Mouse (Mus musculus) kidney, adult 2 months (tissue): ENCODE data around the gene Gm9903. TPM values are rescaled to one million over a fixed set of nuclear protein-coding genes. Genes with fewer than 3 reads are reported as not detected.

Source experiments
- DNase-seq: peaks from one replicate; pipeline ENCODE4 v3.0.0; 2021
- H3K27ac ChIP-seq: fragments of 200-500 bp; 2 replicates; pipeline ENCODE4 v1.5.1; 2012; ENCODE audit warnings: low read depth, low read length, control low read depth, inconsistent platforms; ENCODE audit not compliant: insufficient read depth
- H3K27me3 ChIP-seq: fragments of 200-500 bp; replicated peaks from 2 replicates; pipeline ENCODE4 v1.6.1; 2012; ENCODE audit warnings: mild to moderate bottlenecking, moderate library complexity, low read length, inconsistent platforms; ENCODE audit not compliant: control insufficient read depth, insufficient read depth
- H3K36me3 ChIP-seq: fragments of 200-500 bp; 2 replicates; pipeline ENCODE4 v1.6.1; 2012; ENCODE audit warnings: mild to moderate bottlenecking, moderate library complexity, low read length, inconsistent platforms; ENCODE audit not compliant: control insufficient read depth, insufficient read depth
- H3K4me1 ChIP-seq: fragments of 200-500 bp; 2 replicates; pipeline ENCODE4 v1.6.1; 2011; ENCODE audit warnings: low read length; ENCODE audit not compliant: control insufficient read depth, insufficient read depth
- H3K4me3 ChIP-seq: fragments of 200-500 bp; 2 replicates; pipeline ENCODE4 v1.5.1; 2011; ENCODE audit warnings: mild to moderate bottlenecking, low read depth, low read length, control low read depth; ENCODE audit not compliant: insufficient read depth
- CTCF ChIP-seq: fragments of 200-500 bp; conservative IDR thresholded peaks from 2 replicates; pipeline ENCODE4 v1.5.1; 2011; ENCODE audit warnings: low read depth, mild to moderate bottlenecking, control low read depth, low read length, moderate library complexity, mixed read lengths; ENCODE audit not compliant: insufficient read depth, insufficient read length
- POLR2A ChIP-seq: fragments of 200-500 bp; IDR thresholded peaks from one replicate; pipeline ENCODE4 v1.6.1; 2011; ENCODE audit warnings: low read depth, low read length, control low read depth
- WGBS: fragments of 180-500 bp; shearing (Covaris S2); methylation state at CpG from one replicate; pipeline ENCODE4 v1.1.7; 2018; 5-methylcytosine and 5-hydroxymethylcytosine counted together
- polyA plus RNA-seq: library from polyadenylated mRNA; depleted of rRNA; stranded (reverse); fragments of >200 nt; gene quantifications from 2 replicates; pipeline ENCODE4 v1.2.3, GENCODE M21; 2012

The Gm9903 gene
- polyA plus RNA-seq, 1 experiment, result 0.77 TPM

DNA sequence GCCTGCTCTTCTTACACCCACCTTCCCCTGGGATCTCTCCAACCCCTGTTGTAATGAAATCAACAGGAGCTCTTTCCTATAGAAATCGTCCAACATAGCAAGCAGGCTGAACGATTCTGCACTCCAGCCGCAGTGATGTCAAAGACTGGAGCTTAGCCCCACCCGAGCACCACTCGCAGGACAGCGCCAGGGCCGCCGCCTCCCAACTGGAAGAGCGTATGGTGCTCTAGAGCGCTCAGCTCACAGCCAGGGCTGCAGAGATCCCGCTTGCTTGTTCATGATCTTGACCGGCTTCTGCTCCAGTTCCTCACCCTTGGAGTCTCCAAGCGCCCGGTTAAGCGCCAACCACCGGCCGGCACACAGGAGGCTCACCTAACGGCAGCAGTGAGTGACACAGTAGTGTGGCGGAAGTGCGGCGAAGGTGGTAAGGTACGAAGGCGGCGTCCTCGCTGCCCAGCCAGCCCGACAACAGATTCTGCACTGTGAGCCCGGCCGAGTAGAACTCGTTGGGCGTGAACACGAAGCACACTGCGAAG is 27.6 kb downstream of the Gm9903 start:
- H3K4me1 ChIP-seq, result peaks cover 12% of the 10 kb centered on the region; the same call in 1 of the 2 replicates
- no peak for TF ChIP-seq CTCF
- no peak for TF ChIP-seq POLR2A
- under 1% methylated on average over 32 of the region's 32 CpGs for WGBS
- no peaks in the 10 kb centered on the region for H3K36me3 ChIP-seq
- H3K4me3 ChIP-seq, result peak overlapping the region; percentile 96
- no peak for DNase-seq
- H3K27me3 ChIP-seq, result no peaks in the 10 kb centered on the region
- H3K27ac ChIP-seq, result peak overlapping the region; percentile 97

- TF ChIP-seq POLR2A (peak; percentile 62), CTCF (no peak)
- peak; percentile 99 for DNase-seq
- H3K4me1 ChIP-seq, result peaks cover 8% of the 10 kb centered on the region; the same call in 1 of the 2 replicates
- under 1% methylated on average over 60 of the region's 60 CpGs for WGBS
- H3K27me3 ChIP-seq, result no peaks in the 10 kb centered on the region
- H3K4me3 ChIP-seq, result peak within 1 kb of the TSS; percentile 96
- no peaks in the 10 kb centered on the region for H3K36me3 ChIP-seq
- H3K27ac ChIP-seq, result peak within 1 kb of the TSS; percentile 99
Observed at GRCm38 (mm10) chr5:33657787-33658663, 28.3 kb downstream of the Gm9903 start, which contains the start of the genes Tacc3 and Tmem129. Gene Tacc3, plus strand, starts transcription at chr5:33658128. Gene Tmem129, minus strand, starts transcription at chr5:33658416.

DNA sequence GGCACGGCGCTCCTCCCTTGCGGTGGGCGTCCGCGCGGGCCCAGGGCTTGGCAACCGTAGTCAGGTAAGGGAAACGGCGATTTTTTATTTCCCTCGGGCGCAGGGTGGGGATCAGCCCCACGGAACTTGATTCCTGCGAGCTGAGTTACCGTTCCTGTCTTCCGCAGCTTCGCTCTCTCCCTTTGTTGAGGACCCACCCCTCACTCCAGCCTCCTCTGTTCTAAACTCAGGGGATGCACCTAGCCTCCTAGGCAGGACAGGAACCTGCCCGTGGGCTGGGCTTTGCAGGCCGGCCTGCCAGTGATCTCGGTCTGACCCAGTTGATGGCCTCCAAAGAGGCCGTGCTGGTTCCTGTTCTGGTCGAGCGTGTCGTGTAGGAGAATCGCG is 28.9 kb downstream of the Gm9903 start:
- under 1% methylated on average over 26 of the region's 26 CpGs for WGBS
- no peak for DNase-seq
- H3K27ac ChIP-seq, result no peak overlapping the region
- H3K36me3 ChIP-seq, result no peaks in the 10 kb centered on the region
- peak overlapping the region; percentile 72 for H3K4me3 ChIP-seq
- peaks cover 8% of the 10 kb centered on the region; the same call in 1 of the 2 replicates for H3K4me1 ChIP-seq
- H3K27me3 ChIP-seq, result no peaks in the 10 kb centered on the region
- TF ChIP-seq CTCF, result no peak
- no peak for TF ChIP-seq POLR2A

DNA sequence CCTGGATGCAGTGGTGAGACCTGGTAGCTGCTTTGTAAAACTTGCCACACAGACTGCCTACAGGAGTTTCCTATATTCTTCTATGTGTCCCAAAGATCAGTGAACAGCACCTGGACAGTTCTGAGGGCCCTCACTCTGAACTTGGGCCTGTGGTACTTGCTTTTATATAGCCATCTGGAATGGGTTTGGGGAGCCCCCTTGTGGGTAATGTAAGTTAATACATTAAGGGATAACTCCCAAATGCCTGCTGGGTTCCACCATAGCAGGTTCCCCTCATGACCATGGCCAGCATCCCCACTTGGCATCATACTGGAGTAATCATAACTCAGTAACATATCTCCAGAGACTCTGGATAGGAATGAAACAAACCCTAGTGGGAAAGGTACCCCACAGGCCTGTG is 38.5 kb downstream of the Gm9903 start:
- Histone ChIP-seq H3K4me3 (no peak overlapping the region), H3K27ac (no peak overlapping the region), H3K4me1 (no peaks in the 10 kb centered on the region), H3K27me3 (no peaks in the 10 kb centered on the region), H3K36me3 (no peaks in the 10 kb centered on the region)
- no peak for TF ChIP-seq POLR2A
- TF ChIP-seq CTCF, result peak; percentile 39
- DNase-seq, result peak; percentile 51

- no peaks in the 10 kb centered on the region for H3K4me1 ChIP-seq
- H3K27me3 ChIP-seq, result no peaks in the 10 kb centered on the region
- H3K27ac ChIP-seq, result no peak overlapping the region
- H3K36me3 ChIP-seq, result no peaks in the 10 kb centered on the region
- H3K4me3 ChIP-seq, result no peak overlapping the region
- no peak for TF ChIP-seq CTCF
- TF ChIP-seq POLR2A, result no peak
- no peak for DNase-seq
- WGBS, result 75% methylated on average over 5 of the region's 5 CpGs
Observed at GRCm38 (mm10) chr5:33671659-33672058, 41.9 kb downstream of the Gm9903 start.

GRCm38 (mm10) chr5:33674439-33674838 is 44.7 kb downstream of the Gm9903 start:
- no peaks in the 10 kb centered on the region for H3K4me1 ChIP-seq
- TF ChIP-seq CTCF (no peak), POLR2A (no peak)
- no peak overlapping the region for H3K4me3 ChIP-seq
- no peaks in the 10 kb centered on the region for H3K36me3 ChIP-seq
- no peak for DNase-seq
- no peaks in the 10 kb centered on the region for H3K27me3 ChIP-seq
- no peak overlapping the region for H3K27ac ChIP-seq
- 71% methylated on average over 3 of the region's 3 CpGs for WGBS

DNA sequence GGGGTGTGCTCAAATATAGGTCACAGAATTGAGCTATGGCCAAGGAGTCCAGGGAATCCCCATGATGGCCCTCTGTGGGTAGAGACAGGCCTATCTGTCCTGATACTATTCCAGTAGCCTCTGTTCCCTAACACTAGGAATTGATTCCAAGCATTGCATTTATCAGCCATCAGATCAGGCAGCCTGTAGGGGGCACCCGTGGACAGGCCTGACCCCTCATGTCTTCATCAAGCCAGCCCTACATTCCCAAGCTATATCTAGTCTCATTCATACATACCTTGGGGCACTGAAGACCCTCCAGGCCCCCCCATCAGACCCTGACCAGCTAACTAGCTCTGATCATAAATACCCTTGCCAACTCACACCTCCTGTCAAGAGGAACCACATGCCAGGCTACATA is 46.2 kb downstream of the Gm9903 start:
- DNase-seq, result peak; percentile 62
- H3K4me1 ChIP-seq, result no peaks in the 10 kb centered on the region
- no peaks in the 10 kb centered on the region for H3K36me3 ChIP-seq
- no peak overlapping the region for H3K4me3 ChIP-seq
- WGBS, result 0% methylated on average over 1 of the region's 1 CpGs
- H3K27me3 ChIP-seq, result no peaks in the 10 kb centered on the region
- no peak overlapping the region for H3K27ac ChIP-seq
- peak; percentile 78 for TF ChIP-seq CTCF
- no peak for TF ChIP-seq POLR2A
